Mouse (Mus musculus) spleen, embryonic (tissue): Measurements from ENCODE around the gene Gm28372.

Source experiments
- CTCF ChIA-PET: fragments of 350-600 bp; sonication (Branson Sonifier 250); formaldehyde crosslinking; loops from one replicate; lab custom pipeline; 2022; lab: Charles Lee

The Gm28372 gene

DNA sequence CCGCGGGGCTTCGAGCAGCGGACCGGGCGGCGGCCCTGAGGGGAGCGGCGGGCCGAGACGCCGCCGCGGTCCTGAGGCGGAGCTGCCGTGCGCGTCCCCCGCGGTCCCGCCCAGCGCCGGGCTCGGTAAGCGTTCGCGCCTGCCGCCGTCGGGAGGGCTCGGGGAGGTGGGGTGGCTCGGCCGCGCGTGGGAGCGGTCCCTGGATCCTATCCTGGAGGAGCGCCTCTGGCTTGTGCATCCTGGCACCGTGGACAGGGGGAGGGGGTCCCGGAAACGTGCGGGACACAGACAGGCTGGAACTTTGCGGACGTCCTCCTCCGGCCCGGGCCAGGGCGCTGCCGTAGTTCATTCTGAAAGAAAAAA, 45.4 kb downstream of the Gm28372 start:
- CTCF ChIA-PET: no interaction called here

DNA sequence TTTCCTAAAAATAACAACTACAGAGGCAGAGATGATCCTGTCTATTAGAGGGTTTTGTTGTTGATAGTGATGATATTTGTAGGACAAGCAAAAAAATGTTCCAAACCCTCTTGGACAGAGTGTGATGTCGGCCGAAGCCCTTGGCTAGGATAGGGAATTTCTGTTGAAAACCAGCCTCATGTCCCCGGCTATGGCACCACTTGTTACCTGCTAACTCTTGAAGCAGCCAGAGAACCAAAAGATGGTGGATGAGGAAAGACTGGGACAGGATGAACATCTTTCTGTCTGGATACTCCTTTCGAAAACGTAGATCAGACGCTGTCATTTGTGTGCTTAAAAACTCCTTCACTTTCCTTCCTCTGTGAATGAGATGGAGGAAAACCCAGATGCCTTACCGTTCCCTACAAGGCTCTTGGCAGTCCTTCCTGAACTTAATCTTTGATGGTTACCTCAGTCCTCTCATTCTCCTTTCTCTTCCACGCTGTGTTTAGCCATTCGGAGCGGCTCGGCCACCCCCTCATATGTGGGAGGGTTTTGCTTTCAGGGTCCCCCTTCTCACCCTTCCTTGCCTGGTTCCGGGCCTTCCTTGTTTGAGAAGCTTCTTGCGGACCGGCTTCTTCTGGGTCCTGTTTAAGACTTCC, 46.2 kb downstream of the Gm28372 start:
- CTCF ChIA-PET: no interaction called here

DNA sequence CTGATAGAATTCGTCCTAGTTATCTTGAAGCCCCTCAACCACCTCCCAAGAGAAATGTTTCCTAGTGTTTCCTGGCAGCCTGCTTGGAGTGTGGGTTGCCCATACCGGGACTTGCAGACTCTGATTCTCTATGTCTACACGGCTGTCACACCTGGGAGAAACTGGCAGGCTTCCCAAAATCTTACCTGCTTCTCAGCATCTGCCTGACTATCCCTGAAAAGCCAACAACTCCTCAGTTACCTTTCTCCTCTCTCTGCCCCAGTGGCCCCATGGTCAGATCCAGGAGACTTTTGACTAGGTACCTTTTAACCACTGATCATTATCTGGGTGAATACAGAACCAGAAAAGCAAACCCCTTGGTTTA, 46.7 kb downstream of the Gm28372 start:
- CTCF ChIA-PET: no interaction called here

DNA sequence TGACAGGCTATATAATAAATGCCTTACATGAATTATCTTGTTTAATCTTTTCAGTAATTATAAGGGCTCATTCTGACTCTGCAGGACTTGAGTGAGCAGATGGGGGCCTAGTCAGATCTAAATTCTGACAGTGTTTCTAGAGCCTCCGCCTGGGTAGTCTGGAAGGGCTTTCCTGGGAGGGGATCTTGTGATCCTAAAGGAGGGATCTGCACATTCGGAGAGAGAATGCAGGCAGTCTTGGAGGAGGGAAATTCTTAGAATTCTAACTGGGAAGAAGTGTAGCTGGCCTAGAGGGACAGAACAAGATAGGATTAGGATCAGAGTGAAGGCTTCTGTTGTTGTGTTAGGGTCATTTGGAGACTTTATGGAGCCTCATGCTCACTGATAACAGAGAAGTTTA, 47.2 kb downstream of the Gm28372 start:
- CTCF ChIA-PET: no interaction called here

DNA sequence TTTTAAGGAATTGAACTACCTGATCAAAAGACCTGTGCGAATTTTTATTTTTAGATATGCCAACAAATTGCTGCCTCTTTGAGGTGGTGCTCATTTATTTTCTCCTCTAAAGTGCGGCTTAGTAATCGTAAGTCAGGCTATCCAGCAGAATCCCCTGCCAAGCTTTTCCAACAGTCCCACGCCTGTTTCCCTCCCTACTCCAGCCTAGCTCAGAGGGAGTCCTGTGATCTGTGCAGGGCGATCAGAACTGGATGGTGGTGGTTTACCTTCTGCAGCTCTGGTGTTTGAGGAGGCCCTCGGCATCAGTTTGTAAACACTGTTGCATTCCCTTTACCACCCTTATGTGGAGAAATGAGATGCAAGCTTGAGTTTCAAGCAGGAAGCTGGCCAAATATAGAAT, 48.4 kb downstream of the Gm28372 start:
- CTCF ChIA-PET: interaction anchor here (0.6 kb wide), 1 partner anchor 36 kb away, joined by 3 read pairs; no protein-coding TSS in a partner anchor

DNA sequence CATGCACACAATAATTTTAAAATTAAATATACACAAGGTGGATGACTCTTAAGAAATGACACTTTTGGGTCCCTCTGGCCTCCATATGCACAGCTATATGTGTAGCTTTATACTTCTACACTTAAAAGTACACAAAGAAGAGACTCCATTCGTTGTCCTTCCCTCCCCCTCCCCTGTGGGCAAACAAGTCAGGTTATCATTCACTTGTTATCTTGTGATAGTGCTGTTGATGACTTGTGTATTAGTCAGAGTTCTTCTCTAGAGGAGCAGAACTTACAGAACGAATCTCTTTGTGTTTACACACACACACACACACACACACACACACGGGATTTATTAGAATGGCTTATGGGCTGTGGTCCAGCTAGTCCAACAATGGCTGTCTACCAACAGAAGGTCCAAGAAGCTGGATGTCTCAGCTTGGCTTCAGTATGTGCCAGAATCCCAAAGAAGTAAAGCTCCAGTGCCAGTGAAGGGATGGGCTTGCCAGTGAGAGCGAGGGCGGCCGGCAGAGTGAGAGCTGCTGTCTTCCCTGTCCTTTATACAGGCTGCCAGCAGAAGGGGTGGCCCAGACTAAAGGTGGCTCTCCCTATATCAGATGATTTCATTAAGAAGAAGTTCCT, 49.8 kb downstream of the Gm28372 start:
- CTCF ChIA-PET: interaction anchor here (0.6 kb wide), 1 partner anchor 219 kb away, joined by 3 read pairs; no protein-coding TSS in a partner anchor
